In the genomic region with DNA sequence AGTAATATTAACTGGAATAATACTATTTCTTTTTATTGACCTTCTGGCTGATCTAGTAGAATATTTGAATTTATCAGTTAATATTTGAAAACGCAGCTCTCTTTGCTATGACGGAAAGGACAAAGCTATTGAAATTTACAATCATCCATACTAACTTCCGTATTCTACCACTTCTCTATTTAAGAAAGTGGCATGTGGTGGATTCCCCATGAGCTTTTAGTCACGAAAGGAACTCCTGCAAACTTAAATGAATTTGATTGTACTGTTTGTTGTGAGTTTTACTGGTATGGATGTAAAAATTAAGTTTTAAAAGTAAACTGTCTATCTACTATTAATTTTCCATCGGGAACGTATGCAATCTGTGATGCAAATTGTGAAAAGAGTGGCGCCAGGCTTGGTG, we compare ENCODE assay signal across 9 mouse cellular contexts. TPM values are rescaled to one million over a fixed set of nuclear protein-coding genes. Genes with fewer than 3 reads are reported as not detected.
DNase-seq lines count a peak whose midpoint lies in the region; ATAC-seq and TF ChIP-seq lines count a peak whose summit lies in the region.
"Had no signal": no experiment of that assay in that cellular context is flagged by ENCODE, and none has a peak within 500 bp of the region (broad histone marks: within the 10 kb centered on the region; RNA-seq: fewer than 3 reads in every experiment).

No protein-coding gene starts in this region.

- peak overlapping the region; percentile 45 for H3K4me3 ChIP-seq in heart, embryonic 11.5 days (ENCODE audit: low read depth, low read length)
- peak overlapping the region; percentile 46 for H3K4me3 ChIP-seq in forebrain, postnatal 0 days (ENCODE audit: low read depth, low read length)
- peak overlapping the region; percentile 85 for H3K4me3 ChIP-seq in macrophage (ENCODE audit: inconsistent target)

- no peak for TF ChIP-seq CTCF in forebrain, postnatal 0 days (IDR thresholded peaks at IDR 0.05; ENCODE audit: low read depth)

- H3K4me1 ChIP-seq in heart, embryonic 11.5 days (ENCODE audit: control insufficient read depth, insufficient read depth, low read length) = peaks cover 4% of the 10 kb centered on the region
- H3K4me1 ChIP-seq in forebrain, postnatal 0 days (ENCODE audit: insufficient read depth) = peaks cover 8% of the 10 kb centered on the region; the same call in 1 of the 2 replicates

- H3K79me2 ChIP-seq in macrophage (ENCODE audit: inconsistent target) = peaks cover 50% of the 10 kb centered on the region

- no peak for ATAC-seq in heart, embryonic 11.5 days (replicated peaks; ENCODE audit: insufficient number of reproducible peaks, low FRiP score, low TSS enrichment)
- no peak for ATAC-seq in forebrain, postnatal 0 days
- ATAC-seq in erythroid progenitor cell, adult 5-6 weeks (replicated peaks; ENCODE audit: low FRiP score, poor library complexity, severe bottlenecking) = no peak

- no peak overlapping the region for H3K27ac ChIP-seq in heart, embryonic 11.5 days (ENCODE audit: low read depth, low read length)
- H3K27ac ChIP-seq in forebrain, postnatal 0 days (ENCODE audit: low read depth, low read length) = no peak overlapping the region
- H3K27ac ChIP-seq in macrophage = peak overlapping the region; percentile 80

- H3K27me3 ChIP-seq in heart, embryonic 11.5 days (ENCODE audit: control insufficient read depth, insufficient read depth, low read length) = no peaks in the 10 kb centered on the region
- no peaks in the 10 kb centered on the region for H3K27me3 ChIP-seq in forebrain, postnatal 0 days (ENCODE audit: insufficient read depth, low read length)
- H3K27me3 ChIP-seq: Patski had no signal

- no peaks in the 10 kb centered on the region for H3K36me3 ChIP-seq in heart, embryonic 11.5 days (ENCODE audit: control insufficient read depth, insufficient read depth, low read length)
- no peaks in the 10 kb centered on the region for H3K36me3 ChIP-seq in forebrain, postnatal 0 days (ENCODE audit: insufficient read depth)
- peaks cover 4% of the 10 kb centered on the region; the same call in 1 of the 2 replicates for H3K36me3 ChIP-seq in macrophage (ENCODE audit: inconsistent target)

- DNase-seq in heart, postnatal 10 days = no peak
- DNase-seq in CD4-positive helper T cell, adult 2 months (ENCODE audit: low read depth, low spot score) = peak; percentile 28
- DNase-seq in forebrain, postnatal 0 days = no peak
- no peak for DNase-seq in gastrocnemius, adult 18-20 months (ENCODE audit: low spot score)
- DNase-seq in embryo, embryonic 10 days (ENCODE audit: low spot score) = no peak

- peak overlapping the region; percentile 67 for H3K4me2 ChIP-seq in heart, embryonic 11.5 days
- peak overlapping the region; percentile 79 for H3K4me2 ChIP-seq in forebrain, postnatal 0 days (ENCODE audit: low read depth)

- intact Hi-C loops in heart, postnatal 10 days (cut with DNase I) = loop anchor here (10.0 kb wide), 1 partner anchor 591 kb away; the partner anchor contains the start of gene Ppp2r1a

- peak overlapping the region; percentile 61 for H3K9ac ChIP-seq in heart, embryonic 11.5 days (ENCODE audit: low read depth, low read length)
- peak overlapping the region; percentile 51 for H3K9ac ChIP-seq in forebrain, postnatal 0 days

- H3K9me3 ChIP-seq in heart, embryonic 11.5 days (replicated peaks; ENCODE audit: control insufficient read depth, low read length) = no peaks in the 10 kb centered on the region
- no peaks in the 10 kb centered on the region for H3K9me3 ChIP-seq in forebrain, postnatal 0 days (ENCODE audit: low read length)

- 36% methylated on average over 7 of the region's 7 CpGs for WGBS in heart, embryonic 11.5 days (ENCODE audit: insufficient replicate concordance)
- WGBS in forebrain, postnatal 0 days = 34% methylated on average over 7 of the region's 7 CpGs
- 17% methylated on average over 7 of the region's 7 CpGs for WGBS in macrophage (ENCODE audit: missing documents)

RNA-seq across cellular contexts. Expression of gene Zfp52, which starts 0.8 kb away (rescaled TPM):
- 1.9 and 2.4 TPM in 2 replicates for polyA plus RNA-seq in heart, embryonic 11.5 days (2014; fragmentation: Nextera tagmentation; extraction: Ambion mirVana)
- total RNA-seq in heart, postnatal 10 days (2021) = 1 to 10 TPM; 6.4 to 7.2 TPM
- total RNA-seq in forebrain, postnatal 0 days (2014; rRNA removed) = 3.2 and 4.9 TPM in 2 replicates
- polyA plus RNA-seq in forebrain, postnatal 0 days (2015; fragmentation: Nextera tagmentation; extraction: Ambion mirVana) = 1.7 and 2.1 TPM in 2 replicates
- 10 to 100 TPM; 10.2 to 42.3 (median 20.7) TPM for total RNA-seq in macrophage (2018; cell fraction: chromatin; rRNA removed)
- total RNA-seq in macrophage (2018; cell fraction: cytosol; rRNA removed) = 10 to 100 TPM in 15 of 26 experiments, 1 to 10 TPM in 11; 6.6 to 14.7 (median 10.3) TPM
- 10 to 100 TPM in 25 of 26 experiments, 1 to 10 TPM in 1; 9.6 to 30.4 (median 18.9) TPM for total RNA-seq in macrophage (2018; cell fraction: nucleus; rRNA removed)
- 11.0 to 21.1 TPM (median 13.0 TPM) in 3 replicates for polyA plus RNA-seq in macrophage (2018)
- total RNA-seq in erythroid progenitor cell, adult 5-6 weeks (2015; ENCODE audit: low replicate concordance) = 5.0 and 6.3 TPM in 2 replicates
- 3.2 and 4.1 TPM in 2 replicates for total RNA-seq in erythroid progenitor cell, adult 5-6 weeks (2017; ENCODE audit: low replicate concordance)
- 1 to 10 TPM; 6.4 to 8.7 TPM for total RNA-seq in gastrocnemius, adult 18-20 months (2021)

RNA-seq across cellular contexts. Expression of gene Zfp948, which starts 30.7 kb away (rescaled TPM):
- polyA plus RNA-seq in heart, embryonic 11.5 days (2014; fragmentation: Nextera tagmentation; extraction: Ambion mirVana) = 21.3 and 23.6 TPM in 2 replicates
- total RNA-seq in heart, postnatal 10 days (2021) = 1 to 10 TPM; 6.8 to 7.1 TPM
- 21.0 and 21.8 TPM in 2 replicates for total RNA-seq in forebrain, postnatal 0 days (2014; rRNA removed)
- 12.9 and 15.5 TPM in 2 replicates for polyA plus RNA-seq in forebrain, postnatal 0 days (2015; fragmentation: Nextera tagmentation; extraction: Ambion mirVana)
- 10 to 100 TPM in 24 of 26 experiments, 1 to 10 TPM in 2; 4.2 to 34.9 (median 17.9) TPM for total RNA-seq in macrophage (2018; cell fraction: chromatin; rRNA removed)
- 1 to 10 TPM; 2.5 to 7.8 (median 5.3) TPM for total RNA-seq in macrophage (2018; cell fraction: cytosol; rRNA removed)
- total RNA-seq in macrophage (2018; cell fraction: nucleus; rRNA removed) = 10 to 100 TPM in 25 of 26 experiments, 1 to 10 TPM in 1; 9.8 to 33.5 (median 16.8) TPM
- 5.0 to 9.7 TPM (median 7.9 TPM) in 3 replicates for polyA plus RNA-seq in macrophage (2018)
- total RNA-seq in erythroid progenitor cell, adult 5-6 weeks (2015; ENCODE audit: low replicate concordance) = 4.6 and 4.7 TPM in 2 replicates
- total RNA-seq in erythroid progenitor cell, adult 5-6 weeks (2017; ENCODE audit: low replicate concordance) = 2.4 and 2.7 TPM in 2 replicates
- total RNA-seq in gastrocnemius, adult 18-20 months (2021) = 1 to 10 TPM; 2.3 to 3.2 TPM

RNA-seq across cellular contexts. Expression of gene Zfp53, which starts 47.3 kb away (rescaled TPM):
- polyA plus RNA-seq in heart, embryonic 11.5 days (2014; fragmentation: Nextera tagmentation; extraction: Ambion mirVana) = 5.4 and 6.2 TPM in 2 replicates
- 1 to 10 TPM; 2.5 to 2.9 TPM for total RNA-seq in heart, postnatal 10 days (2021)
- total RNA-seq in forebrain, postnatal 0 days (2014; rRNA removed) = 6.2 and 6.6 TPM in 2 replicates
- polyA plus RNA-seq in forebrain, postnatal 0 days (2015; fragmentation: Nextera tagmentation; extraction: Ambion mirVana) = 8.0 and 11.3 TPM in 2 replicates
- 10 to 100 TPM in 9 of 26 experiments, 1 to 10 TPM in 17; 1.2 to 23.3 (median 6.8) TPM for total RNA-seq in macrophage (2018; cell fraction: chromatin; rRNA removed)
- 10 to 100 TPM in 2 of 26 experiments, 1 to 10 TPM in 24; 2.4 to 10.5 (median 7.0) TPM for total RNA-seq in macrophage (2018; cell fraction: cytosol; rRNA removed)
- 10 to 100 TPM in 10 of 26 experiments, 1 to 10 TPM in 16; 1.5 to 19.9 (median 7.9) TPM for total RNA-seq in macrophage (2018; cell fraction: nucleus; rRNA removed)
- polyA plus RNA-seq in macrophage (2018) = 5.6 to 11.7 TPM (median 10.3 TPM) in 3 replicates
- total RNA-seq in erythroid progenitor cell, adult 5-6 weeks (2015; ENCODE audit: low replicate concordance) = 2.1 and 11.5 TPM in 2 replicates
- total RNA-seq in erythroid progenitor cell, adult 5-6 weeks (2017; ENCODE audit: low replicate concordance) = 3.3 and 9.1 TPM in 2 replicates
- total RNA-seq in gastrocnemius, adult 18-20 months (2021) = 1 to 10 TPM; 1.1 to 1.2 TPM
